Mouse (Mus musculus): ENCODE data around the gene Kirrel. TPM values are rescaled to one million over a fixed set of nuclear protein-coding genes. Genes with fewer than 3 reads are reported as not detected.

The Kirrel gene
- polyA plus RNA-seq, 1 experiment from 2014 or later: 10.1 TPM

DNA sequence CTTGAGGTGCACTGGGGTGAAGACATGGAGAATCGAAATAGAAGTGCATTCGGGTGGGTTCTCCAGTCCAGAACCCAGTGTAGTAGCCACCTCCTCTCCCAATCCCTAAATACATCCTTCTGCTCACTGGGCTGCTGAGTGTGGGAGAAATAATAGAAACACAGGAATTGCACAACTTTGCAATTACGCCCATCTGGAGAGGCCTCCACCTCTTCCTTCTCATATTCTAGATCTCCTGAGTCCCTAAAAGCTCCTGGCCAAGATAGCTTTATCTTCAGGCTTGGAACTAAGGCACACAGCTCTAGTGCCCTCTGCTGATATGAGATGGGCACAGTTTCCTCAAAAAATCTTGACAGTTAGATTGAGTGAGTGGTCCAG, 880 bp upstream of the Kirrel start:
- WGBS: 57% methylated on average over 3 of the region's 3 CpGs
- Histone ChIP-seq H3K4me3 (replicated peaks) (0 out of 2 replicates have a peak overlapping the region, but pooled peaks have one; percentile 64), H3K4me1 (replicated peaks) (peaks cover 44% of the 10 kb centered on the region), H3K4me2 (replicated peaks) (peak overlapping the region; percentile 76), H3K9ac (replicated peaks) (no peak overlapping the region), H3K9me3 (no peaks in the 10 kb centered on the region), H3K27ac (peak overlapping the region; percentile 85), H3K27me3 (0 out of 2 replicates have a peak, but pooled peaks cover 4% of the 10 kb centered on the region), H3K36me3 (no peaks in the 10 kb centered on the region)
- no peak for ATAC-seq

GRCm38 (mm10) chr3:87174769-87175437, 356 bp upstream of the Kirrel start:
- 2% methylated on average over 25 of the region's 25 CpGs for WGBS
- peak overlapping the region; percentile 64 for H3K4me3 ChIP-seq (replicated peaks)

GRCm38 (mm10) chr3:87173486-87174085, 961 bp downstream of the Kirrel start:
- H3K27me3 ChIP-seq: 0 out of 2 replicates have a peak, but pooled peaks cover 4% of the 10 kb centered on the region
- no peaks in the 10 kb centered on the region for H3K9me3 ChIP-seq
- H3K4me1 ChIP-seq (replicated peaks): peaks cover 61% of the 10 kb centered on the region
- H3K27ac ChIP-seq: peak overlapping the region; percentile 85
- peak overlapping the region; percentile 64 for H3K4me3 ChIP-seq (replicated peaks)
- H3K36me3 ChIP-seq: no peaks in the 10 kb centered on the region
- H3K4me2 ChIP-seq (replicated peaks): peak overlapping the region; percentile 76
- under 1% methylated on average over 8 of the region's 8 CpGs for WGBS
- ATAC-seq: peak; percentile 17; the same call in 1 of the 2 replicates
- H3K9ac ChIP-seq (replicated peaks): peak overlapping the region; percentile 75

More at GRCm38 (mm10) chr3:87174769-87175437, 356 bp upstream of the Kirrel start:
- Histone ChIP-seq H3K9me3 (no peaks in the 10 kb centered on the region), H3K27ac (peak overlapping the region; percentile 85), H3K4me2 (replicated peaks) (peak overlapping the region; percentile 76), H3K27me3 (0 out of 2 replicates have a peak, but pooled peaks cover 4% of the 10 kb centered on the region), H3K36me3 (no peaks in the 10 kb centered on the region), H3K4me1 (replicated peaks) (peaks cover 49% of the 10 kb centered on the region), H3K9ac (replicated peaks) (peak overlapping the region; percentile 75)
- no peak; the same call in 1 of the 2 replicates for ATAC-seq

DNA sequence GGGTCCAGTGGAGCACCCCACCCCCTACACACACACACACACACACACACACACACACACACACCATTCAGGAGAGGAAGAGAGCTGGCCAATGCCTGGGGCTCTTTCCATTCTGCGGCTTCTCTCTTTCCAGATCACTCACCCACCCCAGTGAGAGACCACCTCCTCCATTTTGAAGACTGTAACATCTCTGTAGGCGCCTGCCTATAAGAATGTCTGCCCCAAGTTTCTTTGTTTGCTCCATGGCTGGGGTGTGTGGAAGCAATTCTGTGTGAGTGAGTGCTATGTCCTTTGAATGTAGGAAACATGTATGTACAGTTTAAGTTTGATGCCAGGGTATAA, 1.5 kb downstream of the Kirrel start:
- H3K9me3 ChIP-seq: no peaks in the 10 kb centered on the region
- no peaks in the 10 kb centered on the region for H3K36me3 ChIP-seq
- H3K4me1 ChIP-seq (replicated peaks): peaks cover 66% of the 10 kb centered on the region
- 0 out of 2 replicates have a peak, but pooled peaks cover 4% of the 10 kb centered on the region for H3K27me3 ChIP-seq
- peak overlapping the region; percentile 75 for H3K9ac ChIP-seq (replicated peaks)
- H3K4me3 ChIP-seq (replicated peaks): peak overlapping the region; percentile 64
- WGBS: 0% methylated on average over 2 of the region's 2 CpGs
- ATAC-seq: no peak
- H3K4me2 ChIP-seq (replicated peaks): peak overlapping the region; percentile 76
- peak overlapping the region; percentile 85 for H3K27ac ChIP-seq

- WGBS: under 1% methylated on average over 15 of the region's 15 CpGs
- H3K36me3 ChIP-seq: no peaks in the 10 kb centered on the region
- H3K4me1 ChIP-seq (replicated peaks): peaks cover 72% of the 10 kb centered on the region
- peak overlapping the region; percentile 76 for H3K4me2 ChIP-seq (replicated peaks)
- H3K27ac ChIP-seq: peak overlapping the region; percentile 85
- 0 out of 2 replicates have a peak, but pooled peaks cover 3% of the 10 kb centered on the region for H3K27me3 ChIP-seq
- no peaks in the 10 kb centered on the region for H3K9me3 ChIP-seq
- peak overlapping the region; percentile 64 for H3K4me3 ChIP-seq (replicated peaks)
- peak overlapping the region; percentile 75 for H3K9ac ChIP-seq (replicated peaks)
- ATAC-seq: 0 out of 2 replicates have a peak, but pooled peaks have one; percentile 4
Observed at GRCm38 (mm10) chr3:87172351-87173102, 2.0 kb downstream of the Kirrel start.

DNA sequence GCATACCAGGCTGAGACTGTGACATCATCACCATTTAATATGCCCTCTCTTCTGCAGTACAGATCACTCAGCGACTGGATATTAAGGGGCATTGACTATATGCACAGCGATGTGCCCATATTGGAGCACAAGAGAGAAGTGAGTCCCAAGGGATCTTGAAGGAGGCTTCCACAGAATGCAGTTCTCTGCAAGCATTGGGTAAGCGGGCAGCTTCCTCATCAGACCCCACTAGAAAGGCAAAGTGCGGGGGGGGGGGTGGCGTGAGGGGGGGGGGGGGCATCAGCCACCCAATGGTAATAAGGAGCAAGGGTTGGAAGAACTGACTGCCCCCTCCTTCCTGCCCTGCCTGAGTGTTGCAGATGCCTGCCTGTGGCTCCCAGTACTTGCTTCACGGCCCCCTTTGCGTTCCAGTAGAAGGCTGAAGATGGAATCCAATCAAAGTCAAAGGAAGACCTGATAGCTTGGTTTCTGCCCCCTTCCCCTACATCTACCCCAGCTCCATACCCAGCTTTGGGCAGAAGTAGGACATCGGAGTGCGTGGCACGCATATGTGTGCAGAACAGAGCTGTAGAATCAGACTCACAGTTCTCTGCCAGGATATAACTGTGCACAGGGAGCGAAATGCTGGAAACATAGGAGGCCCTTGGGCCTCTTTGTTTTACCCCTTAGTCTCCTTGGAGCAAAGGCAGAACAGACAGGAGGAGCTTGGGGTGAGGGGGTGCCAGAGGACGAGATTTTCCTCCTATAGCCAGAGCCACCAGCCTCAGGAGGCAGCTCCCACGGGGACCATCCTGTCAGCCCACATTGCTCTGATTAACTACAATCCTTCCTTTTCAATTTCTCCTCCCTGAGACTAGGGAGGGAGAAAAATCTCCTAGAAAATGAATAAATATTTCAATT, 3.1 kb downstream of the Kirrel start:
- 29% methylated on average over 13 of the region's 13 CpGs for WGBS
- H3K4me1 ChIP-seq (replicated peaks): peaks cover 80% of the 10 kb centered on the region
- ATAC-seq: no peak

DNA sequence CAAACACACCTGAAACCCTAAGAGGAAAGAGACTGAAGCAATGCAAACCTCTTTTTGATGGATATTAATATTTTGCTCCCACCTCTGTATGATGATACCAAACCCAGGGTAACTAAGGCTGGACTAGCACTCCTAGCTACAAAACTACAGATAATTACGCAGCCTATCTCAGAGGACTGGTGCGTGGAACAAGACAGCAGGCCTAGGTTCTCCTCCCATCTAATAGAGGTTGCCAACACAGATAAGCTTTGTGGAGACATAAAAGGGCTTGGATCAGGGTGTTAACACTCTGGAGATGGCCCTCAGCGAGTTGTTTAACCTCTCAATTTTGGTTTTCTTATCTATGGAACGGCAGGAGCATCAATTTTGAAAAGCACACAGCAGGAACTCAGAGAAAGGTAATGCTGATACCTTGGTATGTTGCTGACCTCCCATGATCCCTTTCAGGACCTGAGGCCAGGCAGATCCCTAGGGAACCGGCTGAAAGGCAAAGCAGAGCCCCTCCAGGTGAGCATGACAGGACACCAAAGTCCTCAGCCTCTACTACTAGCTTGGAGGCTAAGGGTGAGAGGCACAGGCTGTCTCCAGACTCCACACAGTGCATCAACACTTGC, 5.0 kb downstream of the Kirrel start:
- Histone ChIP-seq H3K4me3 (replicated peaks) (no peak overlapping the region), H3K27ac (peak overlapping the region; percentile 39; the same call in 1 of the 2 replicates), H3K4me1 (replicated peaks) (peaks cover 91% of the 10 kb centered on the region), H3K9me3 (no peaks in the 10 kb centered on the region), H3K9ac (replicated peaks) (peak overlapping the region; percentile 32; the same call in 1 of the 2 replicates), H3K27me3 (no peaks in the 10 kb centered on the region), H3K36me3 (no peaks in the 10 kb centered on the region), H3K4me2 (replicated peaks) (peak overlapping the region; percentile 76)
- 48% methylated on average over 5 of the region's 5 CpGs for WGBS
- no peak for ATAC-seq

More for the DNA sequence above, 3.1 kb downstream of the Kirrel start:
- H3K9ac ChIP-seq (replicated peaks): peak overlapping the region; percentile 75
- H3K4me3 ChIP-seq (replicated peaks): peak overlapping the region; percentile 64
- H3K27ac ChIP-seq: peak overlapping the region; percentile 85
- H3K4me2 ChIP-seq (replicated peaks): peak overlapping the region; percentile 76
- no peaks in the 10 kb centered on the region for H3K36me3 ChIP-seq
- no peaks in the 10 kb centered on the region for H3K9me3 ChIP-seq
- H3K27me3 ChIP-seq: no peaks in the 10 kb centered on the region

DNA sequence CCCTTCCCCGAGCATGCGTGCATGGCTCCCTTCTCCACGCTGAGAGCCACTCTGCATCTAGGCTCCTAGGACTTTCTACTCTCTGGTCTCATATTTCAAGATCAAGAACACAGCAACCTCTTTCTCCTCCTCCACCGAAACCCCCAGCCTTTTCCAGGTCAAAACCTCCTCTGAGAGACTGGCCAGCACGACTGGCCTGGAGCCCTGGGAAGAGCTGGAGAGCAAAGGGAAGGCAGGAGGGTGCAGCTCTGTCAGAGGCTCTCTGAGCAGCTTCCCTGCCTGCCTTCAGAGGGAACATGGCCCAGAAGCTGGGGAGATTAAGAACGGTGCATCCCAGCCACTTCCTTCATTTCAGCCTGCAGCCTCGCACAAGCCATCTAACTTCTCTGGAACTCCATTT, 5.8 kb downstream of the Kirrel start:
- no peak for ATAC-seq
- Histone ChIP-seq H3K4me1 (replicated peaks) (peaks cover 96% of the 10 kb centered on the region), H3K36me3 (no peaks in the 10 kb centered on the region), H3K9me3 (no peaks in the 10 kb centered on the region), H3K27me3 (no peaks in the 10 kb centered on the region), H3K4me3 (replicated peaks) (no peak overlapping the region), H3K9ac (replicated peaks) (no peak overlapping the region), H3K27ac (no peak overlapping the region), H3K4me2 (replicated peaks) (0 out of 2 replicates have a peak overlapping the region, but pooled peaks have one; percentile 11)
- WGBS: 70% methylated on average over 7 of the region's 7 CpGs

DNA sequence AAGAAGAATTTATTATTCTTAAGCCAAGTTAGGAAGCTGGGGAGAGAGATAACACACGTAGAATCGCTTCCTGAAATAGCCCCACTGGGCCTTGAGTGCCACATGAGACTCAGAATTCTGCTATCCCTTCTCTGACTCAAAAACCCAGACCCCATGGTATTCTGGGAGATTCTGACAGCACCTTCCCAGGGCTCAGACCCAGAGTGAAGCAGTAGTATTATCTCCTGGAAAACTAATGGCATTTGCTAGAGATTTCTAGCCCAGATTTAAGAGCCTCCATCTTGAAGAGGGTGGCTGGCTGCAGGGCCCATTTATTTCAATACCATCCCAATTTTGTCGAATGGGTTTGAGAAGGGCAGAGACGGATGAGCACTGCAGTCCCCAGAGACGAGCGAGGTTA, 6.9 kb downstream of the Kirrel start:
- WGBS: 88% methylated on average over 6 of the region's 6 CpGs
- peaks cover 94% of the 10 kb centered on the region for H3K4me1 ChIP-seq (replicated peaks)
- no peaks in the 10 kb centered on the region for H3K27me3 ChIP-seq
- H3K36me3 ChIP-seq: 0 out of 2 replicates have a peak, but pooled peaks cover under 1% of the 10 kb centered on the region
- H3K27ac ChIP-seq: no peak overlapping the region
- no peak overlapping the region for H3K4me2 ChIP-seq (replicated peaks)
- H3K4me3 ChIP-seq (replicated peaks): no peak overlapping the region
- H3K9ac ChIP-seq (replicated peaks): no peak overlapping the region
- ATAC-seq: no peak
- H3K9me3 ChIP-seq: no peaks in the 10 kb centered on the region

GRCm38 (mm10) chr3:87165291-87165881, 9.2 kb downstream of the Kirrel start:
- 28% methylated on average over 8 of the region's 8 CpGs for WGBS
- Histone ChIP-seq H3K4me1 (replicated peaks) (peaks cover 96% of the 10 kb centered on the region), H3K9me3 (no peaks in the 10 kb centered on the region), H3K36me3 (0 out of 2 replicates have a peak, but pooled peaks cover 3% of the 10 kb centered on the region), H3K27me3 (no peaks in the 10 kb centered on the region), H3K27ac (peak overlapping the region; percentile 77), H3K4me2 (replicated peaks) (peak overlapping the region; percentile 25), H3K9ac (replicated peaks) (peak overlapping the region; percentile 50), H3K4me3 (replicated peaks) (no peak overlapping the region)
- ATAC-seq: no peak

Data from midbrain, embryonic 13.5 days (tissue).